Mouse (Mus musculus) midbrain, embryonic 10.5 days (tissue): ENCODE measurements around the gene Rapgef1. TPM values are rescaled to one million over a fixed set of nuclear protein-coding genes. Genes with fewer than 3 reads are reported as not detected.
"Not testable (repeated sequence)": the region's sequence is repeated elsewhere in the genome, so short reads cannot be mapped to it uniquely, and the experiment has no call there.

Source experiments
- DNase-seq: peaks from one replicate; pipeline ENCODE4 v3.0.0-alpha.2; 2017; ENCODE audit warnings: low spot score
- H3K27ac ChIP-seq: fragments of 300-500 bp; sonication (generic); replicated peaks from 2 replicates; pipeline ENCODE4 v1.5.1; 2016; ENCODE audit warnings: mild to moderate bottlenecking
- H3K27me3 ChIP-seq: fragments of 300-500 bp; sonication (generic); 2 replicates; pipeline ENCODE4 v1.6.1; 2016; ENCODE audit warnings: low read depth, mild to moderate bottlenecking; ENCODE audit not compliant: poor library complexity, severe bottlenecking
- H3K36me3 ChIP-seq: fragments of 300-500 bp; sonication (generic); 2 replicates; pipeline ENCODE4 v1.6.1; 2016; ENCODE audit warnings: mild to moderate bottlenecking, moderate library complexity
- H3K4me1 ChIP-seq: fragments of 300-500 bp; sonication (generic); 2 replicates; pipeline ENCODE4 v1.6.1; 2016
- H3K4me3 ChIP-seq: fragments of 300-500 bp; sonication (generic); 2 replicates; pipeline ENCODE4 v1.5.1; 2016; ENCODE audit warnings: mild to moderate bottlenecking, moderate library complexity
- H3K9me3 ChIP-seq: fragments of 300-500 bp; sonication (generic); replicated peaks from 2 replicates; pipeline ENCODE4 v1.6.1; 2016; ENCODE audit warnings: mild to moderate bottlenecking
- WGBS: fragments of 180-500 bp; shearing (Covaris S2); methylation state at CpG from one replicate; pipeline ENCODE4 v1.1.7; 2016; 5-methylcytosine and 5-hydroxymethylcytosine counted together
- polyA plus RNA-seq: library from polyadenylated mRNA; unstranded; fragments of >200 nt; fragmentation: Nextera tagmentation; extraction: Ambion mirVana; gene quantifications from 2 replicates; pipeline ENCODE4 v1.2.1, GENCODE M21; 2016

Rapgef1 gene
- polyA plus RNA-seq, 1 experiment from 2014 or later = 14.4 TPM

DNA sequence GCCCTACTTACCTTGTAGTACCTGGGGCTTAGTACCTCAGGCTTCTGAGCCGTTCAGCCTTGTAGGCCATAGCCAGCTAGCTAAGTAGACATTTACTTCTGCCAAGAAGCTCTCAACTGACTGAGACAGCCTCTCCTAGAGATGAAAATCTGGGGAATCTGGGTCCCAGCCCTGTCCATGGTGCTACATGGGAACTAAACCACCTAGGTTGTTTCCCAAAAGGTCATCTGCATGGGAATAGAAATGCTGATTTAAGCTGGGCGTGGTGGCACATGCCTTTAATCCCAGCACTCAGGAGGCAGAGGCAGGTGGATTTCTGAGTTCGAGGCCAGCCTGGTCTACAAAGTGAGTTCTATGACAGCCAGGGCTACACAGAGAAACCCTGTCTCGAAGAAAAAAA, 88.7 kb downstream of the Rapgef1 start:
- DNase-seq, H3K9me3 ChIP-seq, H3K4me3 ChIP-seq, H3K27me3 ChIP-seq, H3K27ac ChIP-seq, H3K4me1 ChIP-seq: not testable (repeated sequence)
- H3K36me3 ChIP-seq = peaks cover 92% of the 10 kb centered on the region
- WGBS = 93% methylated on average over 4 of the region's 4 CpGs

DNA sequence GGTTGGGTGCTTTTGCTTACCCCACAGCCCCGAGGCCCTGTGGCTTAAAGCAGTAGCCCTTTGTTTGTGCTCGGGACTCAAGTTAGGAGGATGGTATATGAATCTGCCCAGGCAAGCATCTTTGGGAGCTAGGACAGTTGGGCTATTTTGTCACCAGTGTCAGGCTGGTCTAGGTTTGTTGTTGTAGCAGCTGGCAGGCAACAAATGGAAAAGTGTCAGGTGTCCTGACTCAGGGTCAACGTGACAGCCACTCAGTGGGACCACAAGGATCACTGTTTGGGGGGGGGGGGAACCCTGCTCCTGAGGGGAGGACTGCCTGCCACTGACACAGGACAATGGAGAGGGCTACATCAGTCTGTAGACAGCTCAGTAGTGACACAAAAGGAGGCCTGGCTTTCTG, 91.5 kb downstream of the Rapgef1 start:
- no peaks in the 10 kb centered on the region for H3K27me3 ChIP-seq
- peaks cover 90% of the 10 kb centered on the region for H3K36me3 ChIP-seq
- H3K4me3 ChIP-seq = no peak overlapping the region
- H3K27ac ChIP-seq = no peak overlapping the region
- peaks cover 10% of the 10 kb centered on the region for H3K4me1 ChIP-seq
- no peak for DNase-seq
- WGBS = 79% methylated on average over 3 of the region's 3 CpGs
- H3K9me3 ChIP-seq = no peaks in the 10 kb centered on the region

DNA sequence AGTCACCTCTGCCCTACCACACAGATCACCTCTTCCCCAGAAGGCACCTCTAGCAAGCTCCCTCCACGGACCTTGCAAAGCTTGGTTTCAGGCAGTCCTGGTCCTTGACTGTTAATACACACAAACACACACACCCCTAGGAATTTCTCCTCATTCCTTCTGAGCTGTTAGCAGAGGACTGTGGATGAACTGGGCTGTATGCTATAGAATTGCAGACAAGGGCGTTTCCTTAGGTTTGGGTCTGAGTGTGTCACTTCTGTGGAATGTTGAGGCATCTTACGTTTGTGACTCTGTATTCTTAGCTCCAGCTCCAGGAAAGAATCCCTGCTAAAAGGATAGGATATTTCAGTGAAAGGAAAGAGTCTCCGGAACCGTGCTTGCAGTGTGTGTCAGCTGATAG, 92.4 kb downstream of the Rapgef1 start:
- H3K4me1 ChIP-seq = peaks cover 18% of the 10 kb centered on the region
- peaks cover 90% of the 10 kb centered on the region for H3K36me3 ChIP-seq
- 95% methylated on average over 5 of the region's 5 CpGs for WGBS

DNA sequence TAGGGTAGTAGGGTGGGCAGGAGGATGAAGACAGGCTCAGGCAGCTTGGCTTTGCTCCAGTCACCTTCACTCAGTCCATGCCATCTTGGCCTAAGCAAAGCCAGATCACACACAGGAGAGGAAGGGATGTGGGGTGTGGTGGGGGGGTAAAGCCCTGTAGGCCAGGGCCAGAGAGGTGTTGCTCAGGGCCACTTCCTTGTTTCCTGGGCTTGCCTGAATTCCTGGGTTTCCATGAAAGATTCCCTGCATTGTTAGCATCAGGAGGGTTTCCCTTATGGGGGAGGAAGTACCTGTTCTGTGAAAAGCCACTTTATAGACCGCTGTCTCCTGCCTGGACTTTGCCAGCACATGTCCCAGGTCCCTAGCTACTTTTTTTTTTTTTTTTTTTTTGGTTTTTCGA, 94.0 kb downstream of the Rapgef1 start:
- no peak for DNase-seq
- 92% methylated on average over 2 of the region's 2 CpGs for WGBS
- Histone ChIP-seq H3K4me1 (peaks cover 18% of the 10 kb centered on the region), H3K9me3 (no peaks in the 10 kb centered on the region), H3K36me3 (peaks cover 88% of the 10 kb centered on the region), H3K27me3 (no peaks in the 10 kb centered on the region), H3K27ac (no peak overlapping the region), H3K4me3 (no peak overlapping the region)

More for the DNA sequence above, 92.4 kb downstream of the Rapgef1 start:
- H3K9me3 ChIP-seq = no peaks in the 10 kb centered on the region
- H3K4me3 ChIP-seq = no peak overlapping the region
- no peaks in the 10 kb centered on the region for H3K27me3 ChIP-seq
- H3K27ac ChIP-seq = no peak overlapping the region
- DNase-seq = no peak

DNA sequence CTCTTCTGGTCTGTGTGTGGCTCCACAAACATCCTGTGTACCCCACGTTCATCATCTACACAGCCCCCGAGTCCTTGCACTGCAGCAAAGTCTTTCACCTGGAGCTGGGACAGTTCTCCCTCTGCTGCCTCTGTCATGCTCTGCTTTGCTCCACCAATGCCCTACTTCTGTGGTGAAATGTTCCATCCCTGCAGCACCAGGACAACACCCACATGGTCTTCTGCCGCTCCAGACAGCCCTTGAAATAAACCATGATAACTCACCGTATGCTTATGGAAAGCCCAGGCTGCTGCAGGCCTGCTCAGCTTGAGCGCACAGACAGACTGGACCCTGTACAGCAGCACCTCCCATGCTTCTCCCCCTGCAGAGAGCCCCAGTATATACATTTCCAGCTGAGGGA, 94.6 kb downstream of the Rapgef1 start:
- WGBS = 92% methylated on average over 5 of the region's 5 CpGs
- peaks cover 90% of the 10 kb centered on the region for H3K36me3 ChIP-seq
- H3K27me3 ChIP-seq = no peaks in the 10 kb centered on the region

DNA sequence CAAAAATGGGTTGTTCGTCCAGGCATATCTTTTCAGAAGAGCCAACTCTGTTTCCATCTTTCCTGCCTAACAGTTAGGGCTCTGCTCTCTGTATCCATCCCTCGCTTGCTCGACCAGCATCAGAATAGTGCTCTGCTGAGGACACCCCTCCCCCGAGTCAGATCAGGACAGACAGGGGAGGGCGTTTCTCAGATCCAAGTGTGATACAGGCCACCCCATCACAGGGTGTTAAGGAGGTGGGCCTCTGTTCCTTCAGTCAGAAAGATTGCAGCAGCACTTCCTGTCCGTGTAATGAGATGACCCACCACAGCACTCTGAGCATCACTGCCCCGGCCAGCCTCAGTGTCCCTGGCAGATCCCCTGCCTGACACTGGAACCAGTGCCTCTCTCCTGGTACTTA, 96.6 kb downstream of the Rapgef1 start:
- 37% methylated on average over 7 of the region's 7 CpGs for WGBS
- peaks cover 94% of the 10 kb centered on the region for H3K36me3 ChIP-seq

More for the DNA sequence above, 94.6 kb downstream of the Rapgef1 start:
- Histone ChIP-seq H3K4me1 (peaks cover 18% of the 10 kb centered on the region), H3K9me3 (no peaks in the 10 kb centered on the region), H3K27ac (no peak overlapping the region), H3K4me3 (no peak overlapping the region)
- no peak for DNase-seq

DNA sequence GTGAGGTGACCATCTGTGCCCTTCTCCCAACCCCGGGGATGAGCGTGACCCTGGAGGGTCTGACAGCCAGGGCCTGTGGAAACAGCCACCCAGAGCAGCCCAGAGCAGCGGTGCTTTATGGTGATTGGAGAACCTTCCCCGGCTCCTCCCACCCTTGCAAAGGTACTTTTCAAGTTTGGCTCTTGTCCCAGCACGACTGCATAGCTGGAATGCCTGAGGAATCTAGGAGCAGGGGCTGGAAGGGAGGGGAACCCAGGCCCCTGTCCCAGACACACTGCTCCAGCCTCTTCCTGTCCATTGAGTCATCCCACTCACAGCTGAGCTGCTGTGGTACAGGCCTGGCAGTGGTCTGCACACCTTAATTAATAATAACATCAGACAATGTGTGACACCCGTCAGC, 97.2 kb downstream of the Rapgef1 start:
- peaks cover 21% of the 10 kb centered on the region for H3K4me1 ChIP-seq
- no peaks in the 10 kb centered on the region for H3K27me3 ChIP-seq
- peak; percentile 64 for DNase-seq
- peaks cover 94% of the 10 kb centered on the region for H3K36me3 ChIP-seq
- WGBS = 25% methylated on average over 6 of the region's 6 CpGs
- H3K4me3 ChIP-seq = no peak overlapping the region
- no peaks in the 10 kb centered on the region for H3K9me3 ChIP-seq
- 0 out of 2 replicates have a peak overlapping the region, but pooled peaks have one; percentile 39 for H3K27ac ChIP-seq

More for the DNA sequence above, 96.6 kb downstream of the Rapgef1 start:
- Histone ChIP-seq H3K9me3 (no peaks in the 10 kb centered on the region), H3K27me3 (no peaks in the 10 kb centered on the region), H3K27ac (0 out of 2 replicates have a peak overlapping the region, but pooled peaks have one; percentile 39), H3K4me3 (no peak overlapping the region), H3K4me1 (peaks cover 21% of the 10 kb centered on the region)
- no peak for DNase-seq

DNA sequence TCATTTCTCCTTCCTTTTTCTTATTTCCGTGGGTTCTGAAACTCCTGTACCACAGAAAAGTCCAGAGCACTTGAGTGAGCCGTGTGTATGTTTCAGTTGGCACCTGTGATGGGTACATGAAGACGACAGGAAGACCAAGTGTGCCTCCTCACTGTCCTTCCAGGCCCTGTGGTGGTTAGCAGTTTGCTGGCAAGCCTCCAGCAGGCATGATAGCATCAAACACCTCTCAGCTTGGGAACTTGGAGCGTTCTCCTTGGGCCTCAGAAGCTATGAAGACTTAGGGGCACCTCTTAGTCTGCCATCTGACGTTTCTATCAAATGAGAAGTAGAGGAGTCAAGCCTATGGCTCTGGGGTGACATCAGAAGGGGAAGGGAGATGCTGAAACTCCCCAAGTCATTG, 99.1 kb downstream of the Rapgef1 start:
- peaks cover 21% of the 10 kb centered on the region for H3K4me1 ChIP-seq
- no peak overlapping the region for H3K27ac ChIP-seq
- H3K27me3 ChIP-seq = no peaks in the 10 kb centered on the region
- no peaks in the 10 kb centered on the region for H3K9me3 ChIP-seq
- peaks cover 95% of the 10 kb centered on the region for H3K36me3 ChIP-seq
- H3K4me3 ChIP-seq = no peak overlapping the region
- DNase-seq = no peak
- WGBS = 90% methylated on average over 5 of the region's 5 CpGs

DNA sequence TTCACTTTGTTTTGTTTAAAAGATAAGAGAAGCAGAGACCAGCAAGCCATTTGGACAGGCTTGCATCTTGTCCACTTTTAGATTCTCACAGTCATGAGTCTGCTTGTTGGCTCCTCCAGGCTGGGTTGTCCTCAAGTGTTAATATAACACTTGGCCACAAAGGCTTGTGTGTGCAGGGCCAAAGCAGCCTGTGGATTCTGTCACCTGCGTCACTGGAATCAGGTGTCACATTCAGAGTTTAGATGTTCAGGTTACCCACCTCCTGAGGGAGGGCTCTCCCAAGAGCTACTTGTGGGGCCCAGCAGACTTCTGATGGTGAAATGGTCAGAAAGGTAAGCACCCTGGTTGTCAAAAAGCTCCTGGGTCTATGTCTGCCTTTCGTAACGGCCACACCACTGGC, 103.6 kb downstream of the Rapgef1 start:
- H3K9me3 ChIP-seq = no peaks in the 10 kb centered on the region
- peaks cover 98% of the 10 kb centered on the region for H3K36me3 ChIP-seq
- peaks cover 3% of the 10 kb centered on the region; the same call in 1 of the 2 replicates for H3K4me1 ChIP-seq
- DNase-seq = no peak
- 94% methylated on average over 3 of the region's 3 CpGs for WGBS
- no peaks in the 10 kb centered on the region for H3K27me3 ChIP-seq
- no peak overlapping the region for H3K27ac ChIP-seq
- no peak overlapping the region for H3K4me3 ChIP-seq

DNA sequence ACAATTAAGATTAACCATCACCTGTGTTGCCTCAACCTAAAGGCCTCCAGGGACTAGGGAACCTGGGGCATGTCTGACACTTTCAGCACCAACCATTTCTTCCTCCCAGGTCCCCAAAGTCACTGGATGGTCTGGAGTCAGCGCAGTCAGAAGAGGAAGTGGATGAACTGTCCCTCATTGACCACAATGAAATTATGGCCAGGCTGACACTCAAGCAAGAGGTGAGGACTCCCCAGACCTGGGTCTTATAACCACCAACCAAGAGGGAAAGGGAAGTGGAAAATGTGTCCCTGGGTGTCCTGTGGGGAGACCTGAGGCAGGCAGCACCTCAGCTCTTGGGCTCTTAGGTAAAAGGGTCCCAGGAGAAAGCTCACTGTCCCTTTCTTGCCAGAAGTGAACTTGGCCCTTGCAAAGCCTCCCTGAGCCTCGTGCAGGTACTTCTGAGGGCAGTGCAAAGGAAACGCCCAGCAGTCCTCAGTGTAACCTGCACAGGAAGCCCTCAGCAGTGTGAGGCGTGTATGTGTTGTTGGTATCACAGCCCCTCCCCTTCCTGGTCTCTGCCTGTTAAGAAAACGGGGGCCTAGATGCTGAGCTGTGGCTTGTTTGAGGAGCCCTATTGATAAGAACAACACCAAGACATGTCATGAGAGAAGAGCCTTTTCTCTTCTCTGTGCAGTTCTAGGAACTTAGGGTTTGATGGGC, 105.3 kb downstream of the Rapgef1 start:
- Histone ChIP-seq H3K9me3 (no peaks in the 10 kb centered on the region), H3K4me3 (no peak overlapping the region), H3K4me1 (peaks cover 3% of the 10 kb centered on the region; the same call in 1 of the 2 replicates), H3K36me3 (peaks cover 100% of the 10 kb centered on the region), H3K27ac (no peak overlapping the region), H3K27me3 (no peaks in the 10 kb centered on the region)
- no peak for DNase-seq
- 86% methylated on average over 5 of the region's 5 CpGs for WGBS

DNA sequence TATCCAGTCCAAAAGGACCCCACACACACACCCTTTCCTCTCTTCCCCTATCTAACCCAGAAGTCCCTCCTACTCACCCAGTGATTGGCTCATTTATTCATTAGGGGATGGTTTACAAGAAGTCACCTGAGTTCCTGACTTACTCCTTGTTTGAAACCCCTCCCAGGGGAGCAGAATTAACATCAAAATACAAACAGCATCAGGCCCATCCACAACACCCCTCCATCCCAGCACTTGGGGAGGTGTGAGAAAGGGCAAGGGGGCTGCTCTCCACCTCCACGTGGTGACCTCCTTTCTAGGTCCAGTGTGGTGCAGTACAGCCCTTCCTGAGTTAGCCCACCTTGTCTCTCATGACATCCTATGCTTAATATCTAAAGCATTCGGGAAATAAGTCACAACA, 110.0 kb downstream of the Rapgef1 start:
- H3K9me3 ChIP-seq = no peaks in the 10 kb centered on the region
- H3K36me3 ChIP-seq = peaks cover 100% of the 10 kb centered on the region

DNA sequence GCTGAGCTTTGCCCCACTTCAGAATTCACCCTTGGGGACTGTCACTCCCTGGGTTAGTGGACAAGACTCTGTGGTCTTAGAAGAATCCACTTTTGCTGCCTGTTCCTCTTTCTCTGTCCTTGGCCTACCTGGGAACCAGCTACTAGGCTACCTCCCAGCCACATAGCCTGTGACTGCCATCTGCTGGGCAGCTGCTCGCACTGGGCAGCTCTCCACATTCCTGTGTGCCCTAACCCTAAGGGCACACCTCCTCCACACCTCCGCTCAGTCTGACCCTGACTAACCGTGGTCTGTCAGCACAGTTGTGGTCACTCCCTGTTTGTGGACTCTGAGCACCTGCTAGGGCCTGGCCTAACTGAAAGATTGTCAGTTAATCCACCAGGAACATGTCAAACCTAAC, 112.0 kb downstream of the Rapgef1 start:
- 82% methylated on average over 3 of the region's 3 CpGs for WGBS
- no peaks in the 10 kb centered on the region for H3K9me3 ChIP-seq
- peaks cover 100% of the 10 kb centered on the region for H3K36me3 ChIP-seq
- no peaks in the 10 kb centered on the region for H3K27me3 ChIP-seq
- H3K4me3 ChIP-seq = no peak overlapping the region
- no peaks in the 10 kb centered on the region for H3K4me1 ChIP-seq
- H3K27ac ChIP-seq = no peak overlapping the region
- no peak for DNase-seq

More for the DNA sequence above, 110.0 kb downstream of the Rapgef1 start:
- no peak for DNase-seq
- H3K27me3 ChIP-seq = no peaks in the 10 kb centered on the region
- WGBS = 58% methylated on average over 2 of the region's 2 CpGs
- no peaks in the 10 kb centered on the region for H3K4me1 ChIP-seq
- no peak overlapping the region for H3K27ac ChIP-seq
- no peak overlapping the region for H3K4me3 ChIP-seq

DNA sequence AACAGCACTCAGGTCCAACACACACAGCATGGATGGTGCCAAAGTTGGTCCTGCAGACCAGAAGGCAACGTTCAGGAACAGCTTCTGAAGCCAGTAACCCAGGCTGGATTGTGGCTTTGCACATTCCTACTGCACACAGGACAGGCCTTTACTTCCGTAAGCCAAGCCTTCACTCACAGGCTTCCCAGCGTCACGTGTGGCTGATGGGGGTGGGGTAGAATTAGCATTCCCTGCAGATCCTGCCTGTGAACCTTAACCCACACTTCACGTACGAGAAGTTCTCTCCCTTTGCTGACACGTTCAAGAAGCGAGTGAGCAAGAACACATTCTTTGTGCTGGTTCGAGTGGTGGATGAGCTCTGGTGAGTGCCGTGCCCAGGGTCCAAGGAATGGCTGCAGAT, 113.0 kb downstream of the Rapgef1 start:
- H3K4me3 ChIP-seq = no peak overlapping the region
- H3K27me3 ChIP-seq = no peaks in the 10 kb centered on the region
- 91% methylated on average over 10 of the region's 10 CpGs for WGBS
- DNase-seq = no peak
- no peak overlapping the region for H3K27ac ChIP-seq
- no peaks in the 10 kb centered on the region for H3K9me3 ChIP-seq
- H3K4me1 ChIP-seq = no peaks in the 10 kb centered on the region
- H3K36me3 ChIP-seq = peaks cover 100% of the 10 kb centered on the region
